Mouse (Mus musculus): ENCODE measurements around the gene Dazap2.

- TF ChIP-seq POLR2A (IDR thresholded peaks at IDR 0.05; ENCODE audit: borderline replicate concordance, control insufficient read depth, low read depth, low read length) (no peak), CTCF (IDR thresholded peaks at IDR 0.05; ENCODE audit: control insufficient read depth, insufficient read depth, low read length) (no peak)
Observed at GRCm38 (mm10) chr15:100574378-100574777, 40.8 kb upstream of the Dazap2 start.
